Mouse (Mus musculus): ENCODE measurements around the gene Trim25.
"Not testable (repeated sequence)": the region's sequence is repeated elsewhere in the genome, so short reads cannot be mapped to it uniquely, and the experiment has no call there.

Trim25 gene

DNA sequence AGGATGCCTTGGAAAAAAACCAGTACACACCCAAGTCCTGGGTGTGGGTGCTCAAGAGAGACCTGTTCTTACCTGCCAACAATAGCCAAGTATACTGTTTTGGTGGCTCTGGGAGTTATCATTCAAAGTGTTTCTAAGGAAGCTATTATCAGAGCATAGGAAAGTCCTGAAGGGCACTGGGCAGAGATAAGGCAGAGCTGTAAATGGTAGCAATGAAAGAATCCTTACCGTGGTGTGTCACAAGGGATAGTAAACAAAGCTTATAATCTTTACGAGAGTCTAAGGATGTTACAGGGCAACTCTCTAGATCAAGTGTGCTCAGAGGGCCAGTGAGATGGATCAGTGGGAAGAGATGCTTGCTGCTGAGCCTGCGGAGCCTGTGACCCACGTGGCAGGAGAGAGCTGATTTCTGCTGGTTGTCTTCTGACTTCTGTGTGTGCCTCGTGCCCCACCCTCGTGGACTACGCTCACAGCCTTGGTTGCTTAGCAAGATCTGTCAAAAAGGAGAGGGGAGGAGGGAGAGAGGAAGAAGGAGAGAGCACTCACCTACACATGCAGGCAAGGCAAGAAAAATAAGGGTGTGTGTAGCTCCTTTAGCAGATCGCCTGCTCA lies 23.1 kb downstream of the Trim25 start:
- DNase-seq (ENCODE audit: extremely low spot score, low read depth, low spot score): no peak

GRCm38 (mm10) chr11:89023477-89023876 lies 24.3 kb downstream of the Trim25 start:
- no peak for DNase-seq (ENCODE audit: extremely low spot score, low read depth, low spot score)

DNA sequence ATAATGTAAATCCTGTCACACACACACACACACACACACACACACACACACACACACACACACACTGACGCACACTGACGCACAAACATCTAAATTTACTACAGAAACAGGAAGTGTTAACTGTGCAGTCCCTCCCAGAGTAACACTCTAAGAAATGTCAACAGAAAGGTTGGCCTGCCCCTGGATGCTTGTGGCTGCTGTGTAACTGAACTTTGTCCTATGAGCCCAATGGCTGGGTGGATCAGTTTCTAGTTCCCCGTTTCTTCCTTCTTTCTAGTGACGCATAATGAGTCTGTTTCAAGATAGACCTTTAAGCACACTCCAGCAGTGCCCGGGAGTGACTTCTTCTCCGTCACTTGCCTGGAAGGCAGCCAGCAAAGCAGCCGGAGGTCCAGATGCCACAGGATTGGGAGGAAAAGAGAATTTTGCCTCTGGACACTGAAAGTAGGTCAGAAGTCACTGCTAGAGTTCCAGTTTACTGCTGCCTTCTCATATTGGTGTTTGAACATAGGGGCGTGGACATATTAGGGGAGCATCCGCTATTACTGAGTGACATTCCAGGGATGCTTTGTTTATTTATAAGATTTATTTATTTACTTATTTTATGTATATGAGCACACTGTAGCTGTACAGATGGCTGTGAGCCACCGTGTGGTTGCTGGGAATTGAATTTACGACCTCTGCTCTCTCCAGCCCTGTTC lies 25.2 kb downstream of the Trim25 start:
- DNase-seq (ENCODE audit: extremely low spot score, low read depth, low spot score): no peak

DNA sequence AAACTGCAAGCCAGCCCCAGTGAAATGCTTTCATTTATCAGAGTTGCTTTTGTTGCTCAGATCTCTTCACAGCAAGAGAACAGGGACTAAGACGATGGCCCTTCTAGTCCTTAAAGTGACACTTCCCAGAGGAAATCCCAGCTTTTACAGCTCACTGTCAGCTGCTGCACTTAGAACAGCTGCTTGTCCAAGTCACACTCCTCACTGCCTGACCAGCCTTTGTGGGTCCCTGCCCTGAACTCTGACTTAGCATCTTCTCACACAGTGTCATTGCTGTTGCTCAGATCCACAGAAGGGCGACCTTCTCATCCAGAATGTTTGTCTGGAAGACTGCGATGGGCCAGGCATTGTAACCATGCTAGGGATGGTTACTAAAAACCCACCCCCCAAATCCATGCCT lies 26.4 kb downstream of the Trim25 start:
- DNase-seq (ENCODE audit: extremely low spot score, low read depth, low spot score): no peak

GRCm38 (mm10) chr11:89026117-89026516 lies 26.9 kb downstream of the Trim25 start:
- DNase-seq (ENCODE audit: extremely low spot score, low read depth, low spot score): no peak

DNA sequence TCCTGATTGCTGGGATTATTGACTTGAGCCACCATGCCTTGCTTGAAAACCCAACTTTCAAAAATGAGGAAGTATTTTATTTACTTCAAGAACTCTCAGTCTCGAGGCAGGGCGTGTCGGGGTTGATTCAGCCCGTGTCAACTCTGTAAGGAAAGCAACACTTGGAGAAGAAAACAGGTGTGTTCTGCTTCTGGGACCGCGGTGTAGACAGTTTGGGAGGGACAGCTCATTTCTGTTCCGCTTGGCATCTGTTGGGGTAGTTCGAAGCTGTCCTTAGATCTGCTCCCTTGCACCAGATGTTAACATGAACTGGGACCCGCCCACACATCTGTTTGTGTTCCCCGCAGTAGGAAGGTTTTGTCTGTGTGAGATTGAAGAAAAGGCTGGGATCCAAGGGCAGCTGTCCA lies 28.8 kb downstream of the Trim25 start:
- no peak for DNase-seq (ENCODE audit: extremely low spot score, low read depth, low spot score)

- no peak for DNase-seq (ENCODE audit: extremely low spot score, low read depth, low spot score)
Observed at GRCm38 (mm10) chr11:89028871-89029405, 29.8 kb downstream of the Trim25 start.

GRCm38 (mm10) chr11:89030552-89030951 lies 31.4 kb downstream of the Trim25 start:
- no peak for DNase-seq (ENCODE audit: extremely low spot score, low read depth, low spot score)

GRCm38 (mm10) chr11:89031189-89031588 lies 32.0 kb downstream of the Trim25 start:
- DNase-seq (ENCODE audit: extremely low spot score, low read depth, low spot score): no peak

GRCm38 (mm10) chr11:89034592-89034991 lies 35.4 kb downstream of the Trim25 start:
- no peak for DNase-seq (ENCODE audit: extremely low spot score, low read depth, low spot score)

GRCm38 (mm10) chr11:89035552-89035951 lies 36.4 kb downstream of the Trim25 start:
- DNase-seq (ENCODE audit: extremely low spot score, low read depth, low spot score): no peak

- DNase-seq (ENCODE audit: extremely low spot score, low read depth, low spot score): no peak
Observed at GRCm38 (mm10) chr11:89038496-89038895, 39.3 kb downstream of the Trim25 start.

- DNase-seq (ENCODE audit: extremely low spot score, low read depth, low spot score): no peak
Observed at GRCm38 (mm10) chr11:89039325-89039724, 40.1 kb downstream of the Trim25 start.

DNA sequence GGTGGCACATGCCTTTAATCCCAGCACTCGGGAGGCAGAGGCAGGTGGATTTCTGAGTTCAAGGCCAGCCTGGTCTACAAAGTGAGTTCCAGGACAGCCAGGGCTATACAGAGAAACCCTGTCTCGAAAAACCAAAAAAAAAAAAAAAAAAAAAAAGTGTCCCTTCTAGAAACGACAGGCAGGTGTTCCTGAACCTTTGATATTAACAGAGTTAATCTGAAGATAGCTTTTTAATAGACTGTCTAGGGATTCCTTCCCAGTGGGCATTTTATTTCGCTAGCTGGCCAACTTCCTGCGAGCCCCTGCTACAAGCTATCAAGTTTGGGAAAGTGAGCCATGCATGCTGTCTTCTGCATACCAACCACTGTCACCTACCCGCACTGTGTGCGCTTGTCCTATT lies 41.9 kb downstream of the Trim25 start:
- not testable (repeated sequence) for DNase-seq (ENCODE audit: extremely low spot score, low read depth, low spot score)

- no peak for DNase-seq (ENCODE audit: extremely low spot score, low read depth, low spot score)
Observed at GRCm38 (mm10) chr11:89043046-89043445, 43.9 kb downstream of the Trim25 start.

GRCm38 (mm10) chr11:89045501-89045900 lies 46.3 kb downstream of the Trim25 start:
- not testable (repeated sequence) for DNase-seq (ENCODE audit: extremely low spot score, low read depth, low spot score)

DNA sequence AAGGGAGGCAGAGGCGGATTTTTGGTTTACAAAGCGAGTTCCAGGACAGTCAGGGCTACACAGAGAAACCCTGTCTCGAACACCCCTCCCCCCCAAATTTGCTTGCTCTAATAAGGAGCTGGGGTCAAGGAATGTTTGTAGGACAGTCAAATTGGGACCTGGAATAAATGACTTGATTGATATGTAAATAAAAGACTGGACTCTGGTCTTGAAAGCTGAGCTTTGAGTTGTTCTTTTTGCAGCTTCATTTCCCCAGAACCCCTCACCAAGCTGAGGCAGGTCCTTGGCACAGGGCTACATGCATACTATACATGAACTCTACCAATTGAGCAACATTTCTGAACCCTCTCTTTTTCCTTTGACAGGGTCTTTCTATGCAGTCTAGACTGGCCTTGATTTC lies 46.8 kb downstream of the Trim25 start:
- DNase-seq (ENCODE audit: extremely low spot score, low read depth, low spot score): no peak

DNA sequence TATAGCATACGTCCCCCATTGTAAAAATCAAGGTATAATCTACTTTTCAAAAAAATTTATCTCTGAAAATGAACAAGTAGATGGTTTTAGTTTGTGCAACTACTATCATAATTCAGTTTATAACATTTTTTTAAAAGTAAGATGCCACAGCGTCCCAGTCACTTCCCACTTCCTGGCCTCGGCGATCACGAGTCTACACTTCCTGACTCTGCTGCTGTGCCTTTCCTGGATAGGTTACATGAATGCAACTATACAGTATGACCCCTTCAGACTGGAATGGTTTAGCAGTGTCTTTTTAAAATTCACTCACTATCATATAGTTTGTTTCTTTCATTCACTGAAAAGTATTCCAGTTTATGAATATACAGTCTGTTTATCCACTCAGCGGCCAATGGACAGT lies 52.6 kb downstream of the Trim25 start:
- no peak for DNase-seq (ENCODE audit: extremely low spot score, low read depth, low spot score)

- DNase-seq (ENCODE audit: extremely low spot score, low read depth, low spot score): no peak
Observed at GRCm38 (mm10) chr11:89055931-89056690, 56.9 kb downstream of the Trim25 start.

DNA sequence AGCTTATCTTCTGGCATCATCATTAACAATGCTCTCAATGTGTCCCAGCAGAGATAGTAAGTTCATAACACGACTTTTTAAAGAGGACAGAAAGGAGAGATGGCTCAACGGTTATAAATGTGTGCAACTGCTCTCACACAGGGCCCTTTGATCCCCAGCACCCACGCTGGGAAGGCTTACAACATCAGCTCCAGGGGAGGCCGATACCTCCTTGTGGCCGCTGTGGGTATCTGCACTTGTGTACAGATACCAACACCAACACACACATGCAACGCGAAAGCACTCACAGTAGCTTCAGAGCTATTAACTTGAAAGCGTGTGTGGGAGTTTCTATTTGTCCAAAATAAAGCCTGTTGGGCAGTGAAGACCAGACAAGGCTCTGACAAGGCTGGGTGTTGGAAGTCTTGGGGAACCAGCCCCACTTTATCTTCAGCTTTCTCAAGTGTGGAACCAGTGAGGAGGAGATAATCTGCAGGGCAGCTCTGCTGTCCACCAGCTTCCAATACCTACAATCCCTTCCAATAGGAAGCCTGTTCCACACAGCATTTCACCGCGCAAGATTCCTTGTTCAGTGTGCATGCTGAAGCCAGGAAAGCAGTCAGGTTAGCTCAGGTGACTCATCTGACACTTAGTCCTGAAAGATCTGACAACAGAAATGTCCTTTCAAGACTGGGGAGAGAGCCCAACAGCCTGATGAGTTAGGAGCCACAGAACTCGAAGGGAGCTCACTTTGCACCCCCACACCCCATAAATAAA lies 59.5 kb downstream of the Trim25 start:
- DNase-seq (ENCODE audit: extremely low spot score, low read depth, low spot score): no peak

- DNase-seq (ENCODE audit: extremely low spot score, low read depth, low spot score): no peak
Observed at GRCm38 (mm10) chr11:89059919-89060422, 60.8 kb downstream of the Trim25 start.
